Mouse (Mus musculus) Patski (cell line): ENCODE measurements at regions not wholly inside any gene's neighbourhood (a gene's known extent, or its start where the extent isn't known, plus 50 kb on each side); places are given as distances from the start of the nearest gene placed in this dataset.
A peak's percentile ranks its signal among the peaks of the same experiment; 100 is the strongest.

ENCODE experiments used
- ATAC-seq: fragments of 100-300 bp; one replicate; pipeline ENCODE4 v1.8.0; 2021
- CTCF ChIA-PET: fragments of 350-600 bp; sonication (Branson Sonifier 250); formaldehyde crosslinking; loops from one replicate; lab custom pipeline; 2022; ENCODE audit warnings: inconsistent platforms; lab: Charles Lee
- POLR2A ChIA-PET: fragments of 350-600 bp; sonication (Branson Sonifier 250); formaldehyde crosslinking; loops from one replicate; lab custom pipeline; 2022; ENCODE audit warnings: antibody characterized with exemption, inconsistent platforms; lab: Charles Lee
- DNase-seq: peaks from one replicate; pipeline ENCODE4 v3.0.0-alpha.2; 2011; ENCODE audit warnings: low read depth, low spot score
- H3K27me3 ChIP-seq: fragments of 371-371 bp; one replicate; pipeline ENCODE4 v1.5.1; 2021
- CTCF ChIP-seq: fragments of 100-300 bp; IDR thresholded peaks from one replicate; pipeline ENCODE4 v1.5.1; 2021
- in situ Hi-C: fragments of 300-500 bp; cut with MboI; formaldehyde crosslinking; loops from 3 replicates; pipeline ENCODE4 v1.11.1; 2018; ENCODE audit warnings: low pct_unique_long_range_greater_than_20kb, mixed read lengths

DNA sequence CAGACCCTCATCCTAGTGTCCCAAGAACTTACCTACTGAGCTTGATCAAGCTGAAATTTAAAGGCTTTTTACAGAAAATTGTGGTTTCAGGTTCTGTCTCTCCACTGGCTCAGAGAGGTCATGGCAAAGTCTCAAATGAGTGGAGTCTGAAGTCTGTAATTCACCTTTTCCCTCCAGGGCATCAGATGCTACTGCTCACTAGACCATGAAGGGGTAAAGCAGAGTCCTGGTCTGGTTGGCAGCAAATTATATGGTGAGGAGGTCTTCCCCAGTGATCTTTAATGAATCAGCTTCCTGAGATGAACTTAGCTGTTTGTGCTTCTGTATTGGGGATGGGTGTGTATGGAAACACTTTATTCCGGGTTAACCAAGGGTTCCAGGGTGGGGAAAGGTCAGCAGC is 63.3 kb upstream of the Adarb2 start:
- no peaks in the 10 kb centered on the region for H3K27me3 ChIP-seq
- in situ Hi-C loops: no loop called here
- ChIA-PET CTCF (no interaction called here), POLR2A (no interaction called here)
- TF ChIP-seq CTCF: no peak
- DNase-seq (peak; percentile 43), ATAC-seq (peak; percentile 57)

DNA sequence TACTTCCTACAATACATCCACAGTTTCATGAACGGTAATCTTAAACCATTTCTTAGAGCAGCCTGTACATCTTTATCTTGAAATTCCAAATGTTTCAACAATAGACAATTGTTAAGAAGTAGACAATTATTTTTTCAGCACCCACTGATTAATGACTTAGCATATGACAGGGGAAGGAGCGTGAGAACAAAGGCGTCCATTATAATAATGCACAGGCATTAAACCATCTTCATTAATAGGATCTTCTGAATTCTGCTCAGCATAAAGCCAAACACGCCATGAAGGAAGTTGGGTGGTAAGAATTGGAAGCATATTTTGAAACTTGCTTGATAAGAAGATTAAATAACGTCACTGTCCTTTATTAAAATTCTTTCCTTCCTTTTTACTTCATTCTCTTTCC is 50.5 kb upstream of the Adarb2 start:
- no peaks in the 10 kb centered on the region for H3K27me3 ChIP-seq
- in situ Hi-C loops: no loop called here
- ATAC-seq (no peak), DNase-seq (no peak)
- CTCF ChIA-PET: no interaction called here
- TF ChIP-seq CTCF: no peak
- POLR2A ChIA-PET: no interaction called here
